Mouse (Mus musculus): ENCODE measurements around the gene Wwox. TPM values are rescaled to one million over a fixed set of nuclear protein-coding genes. Genes with fewer than 3 reads are reported as not detected.

The Wwox gene
- polyA plus RNA-seq, 1 experiment from 2014 or later, result 14.0 TPM

GRCm38 (mm10) chr8:114682166-114682565, 242.7 kb downstream of the Wwox start:
- Histone ChIP-seq H3K27me3 (no peaks in the 10 kb centered on the region), H3K9me3 (no peaks in the 10 kb centered on the region), H3K27ac (replicated peaks) (no peak overlapping the region), H3K4me2 (replicated peaks) (no peak overlapping the region), H3K4me1 (no peaks in the 10 kb centered on the region), H3K36me3 (no peaks in the 10 kb centered on the region), H3K9ac (replicated peaks) (no peak overlapping the region), H3K4me3 (no peak overlapping the region)
- WGBS, result 74% methylated on average over 10 of the region's 10 CpGs
- ATAC-seq (ENCODE audit: low FRiP score, low read depth), result no peak

GRCm38 (mm10) chr8:114684046-114684702, 244.7 kb downstream of the Wwox start:
- H3K9ac ChIP-seq (replicated peaks), result no peak overlapping the region
- H3K4me1 ChIP-seq, result no peaks in the 10 kb centered on the region
- no peak overlapping the region for H3K4me2 ChIP-seq (replicated peaks)
- H3K9me3 ChIP-seq, result no peaks in the 10 kb centered on the region
- no peak for ATAC-seq (ENCODE audit: low FRiP score, low read depth)
- no peaks in the 10 kb centered on the region for H3K36me3 ChIP-seq
- no peaks in the 10 kb centered on the region for H3K27me3 ChIP-seq
- 84% methylated on average over 11 of the region's 11 CpGs for WGBS
- no peak overlapping the region for H3K27ac ChIP-seq (replicated peaks)
- no peak overlapping the region for H3K4me3 ChIP-seq

- WGBS, result 89% methylated on average over 4 of the region's 4 CpGs
- no peak overlapping the region for H3K4me3 ChIP-seq
- no peaks in the 10 kb centered on the region for H3K9me3 ChIP-seq
- no peaks in the 10 kb centered on the region for H3K27me3 ChIP-seq
- no peak overlapping the region for H3K9ac ChIP-seq (replicated peaks)
- no peak overlapping the region for H3K4me2 ChIP-seq (replicated peaks)
- H3K4me1 ChIP-seq, result no peaks in the 10 kb centered on the region
- no peak for ATAC-seq (ENCODE audit: low FRiP score, low read depth)
- H3K36me3 ChIP-seq, result no peaks in the 10 kb centered on the region
- H3K27ac ChIP-seq (replicated peaks), result no peak overlapping the region
Measured at GRCm38 (mm10) chr8:114686462-114686861, 247.0 kb downstream of the Wwox start.

GRCm38 (mm10) chr8:114688732-114689131, 249.3 kb downstream of the Wwox start:
- H3K27ac ChIP-seq (replicated peaks), result no peak overlapping the region
- H3K36me3 ChIP-seq, result no peaks in the 10 kb centered on the region
- H3K4me1 ChIP-seq, result no peaks in the 10 kb centered on the region
- H3K27me3 ChIP-seq, result no peaks in the 10 kb centered on the region
- H3K4me3 ChIP-seq, result no peak overlapping the region
- H3K4me2 ChIP-seq (replicated peaks), result no peak overlapping the region
- H3K9ac ChIP-seq (replicated peaks), result no peak overlapping the region
- 87% methylated on average over 11 of the region's 11 CpGs for WGBS
- H3K9me3 ChIP-seq, result no peaks in the 10 kb centered on the region
- no peak for ATAC-seq (ENCODE audit: low FRiP score, low read depth)

- 81% methylated on average over 4 of the region's 4 CpGs for WGBS
- H3K9ac ChIP-seq (replicated peaks), result no peak overlapping the region
- H3K4me2 ChIP-seq (replicated peaks), result no peak overlapping the region
- ATAC-seq (ENCODE audit: low FRiP score, low read depth), result no peak
- no peaks in the 10 kb centered on the region for H3K36me3 ChIP-seq
- no peak overlapping the region for H3K4me3 ChIP-seq
- no peaks in the 10 kb centered on the region for H3K4me1 ChIP-seq
- H3K9me3 ChIP-seq, result no peaks in the 10 kb centered on the region
- no peaks in the 10 kb centered on the region for H3K27me3 ChIP-seq
- H3K27ac ChIP-seq (replicated peaks), result no peak overlapping the region
Measured at GRCm38 (mm10) chr8:114694566-114695198, 255.2 kb downstream of the Wwox start.

- Histone ChIP-seq H3K4me2 (replicated peaks) (no peak overlapping the region), H3K9me3 (no peaks in the 10 kb centered on the region)
Measured at GRCm38 (mm10) chr8:114703517-114703916, 264.1 kb downstream of the Wwox start.

GRCm38 (mm10) chr8:114707538-114708138, 268.2 kb downstream of the Wwox start:
- H3K9ac ChIP-seq (replicated peaks), result no peak overlapping the region
- ATAC-seq (ENCODE audit: low FRiP score, low read depth), result peak; percentile 66; the same call in 1 of the 2 replicates
- WGBS, result 64% methylated on average over 15 of the region's 15 CpGs
- H3K4me3 ChIP-seq, result no peak overlapping the region
- H3K9me3 ChIP-seq, result no peaks in the 10 kb centered on the region
- H3K27ac ChIP-seq (replicated peaks), result no peak overlapping the region; the same call in 1 of the 2 replicates
- H3K27me3 ChIP-seq, result no peaks in the 10 kb centered on the region
- no peaks in the 10 kb centered on the region for H3K36me3 ChIP-seq
- no peak overlapping the region for H3K4me2 ChIP-seq (replicated peaks)
- H3K4me1 ChIP-seq, result peaks cover 3% of the 10 kb centered on the region; the same call in 1 of the 2 replicates

More at GRCm38 (mm10) chr8:114703517-114703916, 264.1 kb downstream of the Wwox start:
- Histone ChIP-seq H3K27me3 (no peaks in the 10 kb centered on the region), H3K4me3 (no peak overlapping the region), H3K4me1 (peaks cover 3% of the 10 kb centered on the region; the same call in 1 of the 2 replicates), H3K36me3 (no peaks in the 10 kb centered on the region), H3K27ac (replicated peaks) (no peak overlapping the region), H3K9ac (replicated peaks) (no peak overlapping the region)
- WGBS, result 75% methylated on average over 5 of the region's 5 CpGs
- no peak for ATAC-seq (ENCODE audit: low FRiP score, low read depth)

- WGBS, result 63% methylated on average over 13 of the region's 13 CpGs
- H3K9me3 ChIP-seq, result no peaks in the 10 kb centered on the region
- no peak overlapping the region for H3K4me2 ChIP-seq (replicated peaks)
- H3K36me3 ChIP-seq, result no peaks in the 10 kb centered on the region
- H3K4me3 ChIP-seq, result no peak overlapping the region
- H3K4me1 ChIP-seq, result no peaks in the 10 kb centered on the region
- ATAC-seq (ENCODE audit: low FRiP score, low read depth), result no peak
- no peaks in the 10 kb centered on the region for H3K27me3 ChIP-seq
- H3K9ac ChIP-seq (replicated peaks), result no peak overlapping the region
- no peak overlapping the region for H3K27ac ChIP-seq (replicated peaks)
Measured at GRCm38 (mm10) chr8:114715318-114716070, 276.0 kb downstream of the Wwox start.

GRCm38 (mm10) chr8:114716546-114717255, 277.2 kb downstream of the Wwox start:
- H3K9ac ChIP-seq (replicated peaks), result no peak overlapping the region
- 86% methylated on average over 14 of the region's 14 CpGs for WGBS
- ATAC-seq (ENCODE audit: low FRiP score, low read depth), result no peak
- H3K4me1 ChIP-seq, result no peaks in the 10 kb centered on the region
- no peaks in the 10 kb centered on the region for H3K36me3 ChIP-seq
- no peaks in the 10 kb centered on the region for H3K27me3 ChIP-seq
- no peak overlapping the region for H3K27ac ChIP-seq (replicated peaks)
- no peak overlapping the region for H3K4me3 ChIP-seq
- no peak overlapping the region for H3K4me2 ChIP-seq (replicated peaks)
- H3K9me3 ChIP-seq, result no peaks in the 10 kb centered on the region

- no peak for ATAC-seq (ENCODE audit: low FRiP score, low read depth)
- H3K4me3 ChIP-seq, result no peak overlapping the region
- no peaks in the 10 kb centered on the region for H3K27me3 ChIP-seq
- H3K9me3 ChIP-seq, result no peaks in the 10 kb centered on the region
- no peak overlapping the region for H3K4me2 ChIP-seq (replicated peaks)
- no peaks in the 10 kb centered on the region for H3K4me1 ChIP-seq
- WGBS, result 83% methylated on average over 4 of the region's 4 CpGs
- no peak overlapping the region for H3K9ac ChIP-seq (replicated peaks)
- no peaks in the 10 kb centered on the region for H3K36me3 ChIP-seq
- H3K27ac ChIP-seq (replicated peaks), result no peak overlapping the region
Measured at GRCm38 (mm10) chr8:114718821-114719220, 279.4 kb downstream of the Wwox start.

GRCm38 (mm10) chr8:114722611-114723010, 283.2 kb downstream of the Wwox start:
- Histone ChIP-seq H3K9me3 (no peaks in the 10 kb centered on the region), H3K4me3 (no peak overlapping the region), H3K27ac (replicated peaks) (no peak overlapping the region), H3K36me3 (no peaks in the 10 kb centered on the region), H3K4me2 (replicated peaks) (no peak overlapping the region), H3K4me1 (no peaks in the 10 kb centered on the region), H3K27me3 (no peaks in the 10 kb centered on the region), H3K9ac (replicated peaks) (no peak overlapping the region)
- no peak for ATAC-seq (ENCODE audit: low FRiP score, low read depth)
- 50% methylated on average over 5 of the region's 5 CpGs for WGBS
